Mouse (Mus musculus): Measurements from ENCODE around the gene Slc36a2.
"Not testable (repeated sequence)": the region's sequence is repeated elsewhere in the genome, so short reads cannot be mapped to it uniquely, and the experiment has no call there.

The Slc36a2 gene

DNA sequence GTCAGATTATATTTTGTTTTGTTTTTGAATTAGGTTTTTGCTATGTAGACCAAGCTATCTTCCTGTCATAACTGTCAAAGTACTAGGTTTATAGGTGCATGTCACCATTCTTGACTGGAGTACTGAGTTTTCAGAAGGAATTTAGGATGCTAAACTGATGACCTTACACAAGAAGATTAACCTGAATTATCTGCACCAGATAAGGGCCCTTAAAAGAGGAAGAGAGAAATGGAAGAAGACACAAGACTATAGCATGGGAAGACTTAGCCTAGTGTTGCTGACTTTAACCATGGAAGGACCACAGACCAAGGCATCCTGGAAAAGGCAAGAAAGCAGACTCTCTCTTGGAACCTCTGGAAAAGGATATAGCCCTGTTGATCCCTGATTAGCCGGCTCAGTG lies 51.7 kb downstream of the Slc36a2 start:
- DNase-seq (ENCODE audit: low spot score in 2 of 2), result no peak

DNA sequence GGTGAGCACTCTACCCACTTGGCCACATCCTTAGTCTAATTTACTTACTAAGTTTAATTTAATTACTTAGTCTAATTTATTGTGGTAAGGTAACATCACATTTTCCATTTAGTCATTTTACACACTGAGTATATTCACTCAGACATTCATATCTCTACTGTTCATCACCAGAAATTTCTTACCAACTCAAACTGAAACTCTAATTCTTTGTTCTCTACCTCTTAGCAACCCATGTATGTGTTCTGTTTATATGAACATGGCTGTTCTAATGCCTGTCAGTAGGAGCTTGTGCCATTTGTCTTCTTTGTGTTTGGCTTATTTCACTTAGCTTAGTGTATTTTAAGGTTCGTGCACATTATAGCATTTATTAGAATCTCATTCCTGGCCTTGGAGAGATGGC lies 52.9 kb downstream of the Slc36a2 start:
- no peak for DNase-seq (ENCODE audit: low spot score in 2 of 2)

DNA sequence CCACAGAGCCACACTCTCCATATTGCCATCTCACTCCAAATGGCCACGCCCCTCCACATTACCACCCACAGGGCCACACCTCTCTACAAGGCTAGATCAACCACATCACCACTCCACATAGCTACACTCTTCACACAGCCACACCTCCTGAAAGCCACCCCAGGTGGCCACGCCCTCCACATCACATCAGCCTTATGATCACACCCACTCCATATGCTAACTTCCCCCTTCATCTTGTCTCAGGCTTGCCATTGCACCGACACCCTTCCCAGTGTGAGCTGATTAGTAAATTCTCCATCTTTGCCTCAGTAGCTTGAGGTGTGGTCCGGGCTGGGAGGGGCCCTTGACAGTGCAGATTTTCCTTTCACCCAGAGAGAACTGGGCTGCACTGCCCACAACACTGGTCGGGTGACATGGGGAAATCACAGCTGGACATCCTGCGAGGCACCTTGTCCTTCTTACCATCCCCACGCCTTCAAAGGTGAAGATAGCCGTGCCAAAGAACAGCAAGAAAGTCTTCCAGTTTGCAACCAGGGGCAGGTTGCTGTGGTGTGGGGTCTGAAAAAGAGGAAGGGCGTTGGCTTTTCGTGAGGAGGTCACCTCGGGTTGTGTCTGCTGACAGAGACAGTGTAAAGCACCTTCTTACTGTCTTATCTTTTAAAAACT lies 53.7 kb downstream of the Slc36a2 start:
- no peak for DNase-seq (ENCODE audit: low spot score in 2 of 2)

DNA sequence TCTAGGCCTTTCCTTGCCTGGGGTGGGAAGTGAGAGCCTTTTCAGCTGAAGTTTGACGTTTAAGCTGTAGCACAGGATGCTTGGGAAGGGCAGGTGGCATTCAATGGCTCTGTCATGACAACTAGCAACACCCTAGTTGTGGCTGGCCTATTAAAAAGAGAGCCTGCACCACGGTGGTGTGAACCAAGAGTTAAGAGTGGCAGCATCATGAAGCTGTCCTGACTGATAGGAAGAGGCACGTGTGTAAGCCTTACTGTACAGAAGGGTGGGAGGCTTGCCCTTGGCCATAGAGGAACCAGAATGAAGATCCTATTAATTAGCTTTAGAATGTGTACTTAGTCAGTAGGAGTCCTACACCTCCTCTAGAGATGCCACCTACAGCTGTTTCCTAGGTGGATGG lies 56.5 kb downstream of the Slc36a2 start:
- DNase-seq (ENCODE audit: low spot score in 2 of 2), result no peak

DNA sequence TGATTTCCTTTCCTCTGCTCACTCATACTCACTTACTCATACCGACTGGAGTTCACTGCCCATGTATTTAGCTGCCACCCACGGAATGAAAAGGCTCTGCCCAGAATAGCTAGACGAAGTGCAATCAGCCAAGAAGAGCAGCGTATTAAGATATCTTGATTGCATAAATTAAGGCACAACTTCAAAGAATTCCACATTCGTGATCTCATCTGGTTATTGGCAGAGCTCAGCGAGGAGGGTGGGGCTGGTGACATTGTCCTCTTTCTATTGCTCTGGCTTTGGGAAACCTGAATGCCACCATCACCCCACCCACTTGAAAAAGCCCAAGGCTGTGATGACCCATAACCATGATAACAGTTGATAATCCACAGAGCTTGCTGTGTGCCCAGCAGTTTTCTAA lies 56.9 kb downstream of the Slc36a2 start:
- DNase-seq (ENCODE audit: low spot score in 2 of 2), result no peak

DNA sequence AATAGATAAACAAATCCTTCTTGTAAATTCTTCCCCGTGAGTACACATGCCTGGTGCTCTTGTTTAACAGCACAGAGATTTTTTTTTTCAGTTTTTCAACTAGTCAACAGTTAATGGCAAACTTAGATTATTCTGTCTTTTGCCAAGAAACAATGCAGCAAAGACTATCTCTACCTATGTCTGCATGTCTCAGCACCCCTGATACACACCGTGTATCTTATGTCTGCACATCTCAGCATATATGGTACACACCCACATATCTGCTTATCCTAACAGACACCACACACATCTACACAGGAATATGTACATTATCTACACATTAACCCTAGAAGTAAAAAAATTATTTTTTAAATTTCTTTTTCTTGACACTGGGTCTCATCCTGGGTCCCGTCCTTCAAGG lies 58.2 kb downstream of the Slc36a2 start:
- no peak for DNase-seq (ENCODE audit: low spot score in 2 of 2)

DNA sequence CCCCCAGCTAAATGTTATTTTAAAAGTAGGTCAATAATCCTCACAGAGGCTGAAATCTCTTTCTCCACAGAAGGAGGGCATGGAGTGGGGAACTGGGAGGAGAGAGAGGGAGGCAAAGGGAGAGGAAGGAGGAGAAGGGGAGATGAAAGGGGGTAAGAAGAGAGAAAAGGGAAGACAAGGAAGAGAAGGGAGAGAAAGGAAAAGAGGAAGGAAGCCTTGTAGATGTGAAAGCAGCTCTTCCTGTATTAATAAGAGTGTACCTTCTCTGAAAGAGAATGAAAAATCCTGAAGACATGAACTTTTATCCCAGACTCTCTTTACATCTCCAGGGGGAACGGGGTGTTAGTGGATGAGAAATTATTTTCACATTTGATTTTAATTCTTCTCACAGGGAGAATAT lies 63.4 kb downstream of the Slc36a2 start:
- DNase-seq (ENCODE audit: low spot score in 2 of 2), result no peak

DNA sequence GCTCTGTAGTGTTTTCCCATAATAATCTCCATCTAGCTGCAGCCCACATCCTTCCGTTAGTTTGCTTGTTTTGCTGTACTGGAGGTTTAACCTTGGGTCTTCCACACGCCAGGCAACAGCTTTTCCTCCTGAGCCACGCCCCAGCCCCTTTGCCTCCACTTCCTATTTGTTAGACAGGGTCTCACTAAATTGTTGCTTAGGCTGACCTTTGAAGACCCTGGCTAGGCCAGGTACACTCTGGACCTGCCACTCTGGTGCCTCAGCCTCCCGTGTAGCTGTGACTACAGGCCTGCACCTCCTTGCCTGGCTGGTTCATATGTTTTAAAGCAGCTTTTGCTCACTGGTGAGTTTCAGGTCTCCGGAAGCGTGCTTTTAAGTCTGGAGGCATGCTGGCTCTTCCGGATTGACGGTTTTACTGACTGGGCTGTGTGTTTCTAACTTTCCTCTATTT lies 64.0 kb downstream of the Slc36a2 start:
- no peak for DNase-seq (ENCODE audit: low spot score in 2 of 2)

DNA sequence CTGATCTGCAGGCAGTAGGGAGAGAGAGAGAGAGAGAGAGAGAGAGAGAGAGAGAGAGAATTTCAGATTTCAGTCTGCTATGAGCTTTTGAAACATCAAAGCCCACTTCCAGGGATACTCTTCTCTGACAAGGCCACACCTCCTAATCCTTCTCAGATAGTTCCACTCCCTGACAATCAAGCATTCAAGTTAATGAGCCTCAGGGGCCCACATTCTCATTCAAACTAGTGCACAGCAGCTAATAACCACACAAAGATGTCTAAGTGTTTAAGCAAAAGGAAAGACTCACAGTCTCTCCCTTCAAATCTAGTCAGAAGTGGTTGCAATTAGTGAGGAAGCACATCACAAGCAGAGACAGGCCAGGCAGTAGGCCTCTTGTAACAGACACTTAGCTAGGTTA lies 64.6 kb downstream of the Slc36a2 start:
- DNase-seq (ENCODE audit: low spot score in 2 of 2), result no peak

DNA sequence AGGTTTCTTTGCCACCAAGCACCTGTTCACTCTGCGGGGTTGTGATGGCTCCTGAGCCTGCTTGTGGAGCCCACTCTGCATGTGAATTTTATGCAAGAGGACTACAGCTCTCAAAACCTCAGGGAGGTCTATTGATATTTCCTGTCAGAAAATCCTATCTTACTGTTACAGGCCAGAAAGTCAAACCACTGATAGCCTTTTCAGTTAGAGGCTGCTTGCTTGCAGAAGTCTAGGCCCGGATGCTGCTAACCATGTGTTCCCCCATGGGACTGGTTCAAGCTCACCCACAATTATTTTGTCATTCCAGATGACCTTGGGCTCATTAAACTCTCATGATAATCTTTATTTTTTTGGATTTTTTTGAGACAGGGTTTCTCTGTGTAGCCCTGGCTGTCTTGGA lies 67.8 kb downstream of the Slc36a2 start:
- no peak for DNase-seq (ENCODE audit: low spot score in 2 of 2)

DNA sequence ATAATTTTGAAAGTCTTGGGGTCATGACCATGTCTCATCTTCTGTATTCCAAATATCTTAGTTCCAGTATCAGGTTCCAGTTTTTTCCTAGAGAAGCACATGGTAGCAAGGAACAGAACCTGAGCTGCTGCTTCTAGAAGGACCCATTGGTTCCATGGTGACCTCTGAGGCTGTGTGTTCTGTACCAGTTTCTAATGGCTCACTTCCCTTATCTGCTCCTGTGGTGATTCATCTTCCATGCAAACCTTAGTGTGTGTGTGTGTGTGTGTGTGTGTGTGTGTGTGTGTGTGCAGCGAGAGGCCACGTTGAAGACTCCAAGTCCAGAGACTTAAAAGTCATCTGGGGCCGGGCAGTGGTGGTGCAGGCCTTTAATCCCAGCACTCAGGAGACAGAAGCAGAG lies 68.9 kb downstream of the Slc36a2 start:
- no peak for DNase-seq (ENCODE audit: low spot score in 2 of 2)

DNA sequence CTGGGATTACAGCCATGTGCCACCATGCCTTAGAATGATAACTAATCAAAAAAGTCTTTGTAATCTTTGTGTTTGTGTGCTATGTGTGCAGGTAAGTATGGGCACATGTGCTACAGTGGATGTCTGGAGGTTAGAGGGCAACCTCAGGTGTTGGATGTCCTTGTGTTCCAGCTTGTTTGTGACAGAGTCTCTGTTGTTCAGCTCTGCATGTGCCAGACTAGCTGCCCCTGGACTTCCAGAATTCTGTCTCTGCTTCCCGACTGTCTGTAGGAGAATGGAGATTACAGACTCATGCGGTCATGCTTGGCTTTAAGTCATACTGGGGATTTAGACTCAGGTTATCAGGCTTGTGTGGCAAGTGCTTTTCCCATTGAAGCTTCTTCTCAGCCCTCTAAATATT lies 70.6 kb downstream of the Slc36a2 start:
- no peak for DNase-seq (ENCODE audit: low spot score in 2 of 2)

DNA sequence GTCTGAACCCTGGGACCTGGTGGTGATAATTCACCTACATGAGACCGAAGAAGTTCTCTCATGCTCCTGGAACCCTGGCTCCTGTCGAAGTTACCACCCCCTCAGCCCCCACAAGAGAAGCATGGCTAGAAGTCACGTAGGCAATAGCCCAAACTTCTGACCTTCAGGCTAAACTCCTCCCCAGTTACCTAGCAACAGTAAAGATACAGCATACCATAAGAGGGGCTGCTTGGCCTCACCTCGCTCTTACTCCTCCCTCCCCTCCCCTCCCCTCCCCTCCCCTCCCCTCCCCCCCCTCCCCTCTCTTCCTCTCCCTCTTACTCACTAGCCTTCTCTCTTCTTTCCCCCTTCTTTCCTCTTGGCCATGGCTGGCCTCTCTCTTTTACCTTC lies 71.0 kb downstream of the Slc36a2 start:
- not testable (repeated sequence) for DNase-seq (ENCODE audit: low spot score in 2 of 2)

DNA sequence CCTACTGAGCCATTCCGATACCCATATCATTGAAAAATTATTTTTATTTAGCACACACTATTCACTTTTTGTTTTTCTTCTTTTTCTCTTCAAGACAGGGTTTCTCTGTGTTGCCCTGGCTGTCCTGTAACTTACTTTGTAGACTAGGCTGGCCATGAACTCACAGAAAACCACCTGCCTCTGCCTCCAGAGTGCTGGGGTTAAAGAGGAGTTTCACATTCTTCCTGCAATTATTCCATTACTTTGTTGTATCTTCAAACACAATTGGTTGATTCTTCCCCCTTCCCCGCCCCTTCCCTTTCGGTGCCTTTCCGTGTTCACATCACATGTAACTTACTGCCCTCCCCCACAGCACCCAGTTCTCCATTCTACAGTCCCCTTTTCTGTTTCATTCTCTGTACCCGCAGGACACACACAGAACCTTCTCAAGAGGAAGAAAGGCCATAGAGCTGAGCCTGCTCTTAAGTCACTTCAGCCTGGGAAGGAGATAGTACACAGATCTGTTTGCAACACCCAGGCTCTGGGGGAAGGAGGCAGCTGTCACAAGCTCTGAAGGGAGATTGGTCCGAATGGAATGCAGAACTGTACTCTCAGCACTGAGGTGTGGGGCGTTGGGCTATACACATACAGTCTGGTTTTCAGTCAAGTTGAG lies 71.5 kb downstream of the Slc36a2 start:
- DNase-seq (ENCODE audit: low spot score in 2 of 2), result no peak

DNA sequence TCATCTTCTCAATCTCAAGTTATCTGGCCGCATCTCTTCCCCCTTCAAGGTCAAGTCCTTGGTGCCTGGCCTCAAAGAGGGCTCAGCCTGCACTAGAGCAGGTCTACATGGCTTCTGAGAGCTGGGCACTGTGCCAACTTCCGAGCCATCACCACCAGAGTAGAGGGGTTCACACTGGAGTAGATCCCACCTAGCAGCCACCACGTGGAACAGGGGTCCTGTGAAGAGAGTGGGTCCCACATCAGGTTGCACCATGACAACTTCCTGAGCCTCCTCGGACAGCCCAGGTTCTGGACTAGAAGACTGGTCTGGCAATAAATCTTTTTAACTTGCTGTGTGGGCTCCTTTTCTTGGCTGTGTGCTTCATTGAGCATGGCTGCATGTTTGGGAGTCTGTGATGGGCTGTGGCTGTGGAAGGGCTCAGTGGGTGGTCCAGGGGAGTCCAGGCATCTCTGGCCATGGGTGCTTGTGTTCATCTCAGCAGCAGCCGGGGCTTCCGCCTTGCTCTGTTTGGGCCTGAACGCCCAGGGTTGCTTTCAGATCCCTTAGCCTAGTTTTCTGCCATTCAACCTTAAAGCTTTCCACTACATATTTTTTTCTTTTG lies 74.2 kb downstream of the Slc36a2 start:
- no peak for DNase-seq (ENCODE audit: low spot score in 2 of 2)

DNA sequence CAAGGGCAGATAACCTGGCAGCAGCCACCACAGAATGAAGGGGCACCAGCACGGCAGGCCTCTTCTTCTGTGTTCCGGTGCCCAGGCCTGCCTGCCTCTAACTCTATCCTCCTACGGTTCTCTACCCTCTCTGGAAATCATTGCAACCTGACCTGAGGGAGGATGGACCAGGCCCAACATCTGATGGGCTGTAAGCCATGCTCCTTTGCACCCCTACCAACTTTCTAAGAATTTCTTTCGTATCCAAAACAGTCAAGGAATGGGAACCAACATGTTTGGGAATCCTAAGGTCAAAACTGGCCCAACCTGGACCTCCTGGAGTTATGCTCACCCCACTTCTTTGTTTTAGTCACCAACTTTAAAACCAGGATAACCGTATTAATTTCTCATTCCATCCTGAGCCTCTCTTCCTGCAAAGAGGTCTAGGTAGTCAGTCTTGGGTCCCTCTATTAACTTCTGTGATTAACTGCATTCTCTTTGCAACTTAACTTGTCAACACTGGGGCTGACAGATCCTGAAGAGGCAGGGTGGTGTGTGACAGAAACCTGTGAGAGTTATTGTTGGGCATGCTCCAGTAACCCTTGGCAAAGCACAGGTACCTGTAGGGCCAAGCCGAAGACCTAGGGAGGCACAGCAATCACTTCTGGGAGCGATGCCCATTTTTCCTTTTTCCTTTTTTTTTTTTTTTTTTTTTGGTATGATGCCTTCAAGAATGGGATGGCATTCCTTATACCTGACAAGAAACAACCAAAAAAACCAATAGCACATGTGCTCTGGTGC lies 75.2 kb downstream of the Slc36a2 start:
- DNase-seq (ENCODE audit: low spot score in 2 of 2), result no peak

All from urinary bladder, adult 18-20 months (tissue).